Mouse (Mus musculus) cerebellum, adult 9-10 months (tissue): ENCODE data around the gene Ptpn5.
A peak's percentile ranks its signal among the peaks of the same experiment; 100 is the strongest.

Experiments used
- DNase-seq: peaks from one replicate; pipeline ENCODE4 v3.0.0; 2022

Ptpn5 gene

GRCm38 (mm10) chr7:47054666-47055065 is 78.8 kb downstream of the Ptpn5 start:
- DNase-seq, result peak; percentile 66

- peak; percentile 19 for DNase-seq
Measured at GRCm38 (mm10) chr7:47053287-47053686, 80.2 kb downstream of the Ptpn5 start.

GRCm38 (mm10) chr7:47052276-47052675 is 81.2 kb downstream of the Ptpn5 start:
- DNase-seq, result peak; percentile 54

- DNase-seq, result peak; percentile 39
Measured at GRCm38 (mm10) chr7:47051404-47052151, 81.9 kb downstream of the Ptpn5 start.

- DNase-seq, result peak; percentile 72
Measured at GRCm38 (mm10) chr7:47050766-47051165, 82.7 kb downstream of the Ptpn5 start.

GRCm38 (mm10) chr7:47050366-47050765 is 83.1 kb downstream of the Ptpn5 start, which contains the start of gene Tmem86a:
TSS of gene Tmem86a (plus strand) at chr7:47050601.
- DNase-seq, result peak; percentile 97

GRCm38 (mm10) chr7:47042823-47043490 is 90.5 kb downstream of the Ptpn5 start:
- DNase-seq, result no peak

- no peak for DNase-seq
Measured at GRCm38 (mm10) chr7:47042121-47042520, 91.4 kb downstream of the Ptpn5 start.

- DNase-seq, result no peak
Measured at GRCm38 (mm10) chr7:47041706-47042105, 91.8 kb downstream of the Ptpn5 start.

GRCm38 (mm10) chr7:47035426-47035825 is 98.1 kb downstream of the Ptpn5 start:
- no peak for DNase-seq

GRCm38 (mm10) chr7:47034785-47035384 is 98.6 kb downstream of the Ptpn5 start:
- no peak for DNase-seq

GRCm38 (mm10) chr7:47031371-47031770 is 102.1 kb downstream of the Ptpn5 start:
- no peak for DNase-seq

GRCm38 (mm10) chr7:47030517-47031193 is 102.8 kb downstream of the Ptpn5 start:
- no peak for DNase-seq
